Mouse (Mus musculus) bone marrow, adult 2 months (tissue): ENCODE results near the gene Olfr799.

Experiments used
- CTCF ChIP-seq: fragments of 200-500 bp; IDR thresholded peaks from 2 replicates; pipeline ENCODE4 v1.5.1; 2011; ENCODE audit warnings: low read length, control low read depth; ENCODE audit not compliant: control insufficient read depth, insufficient read depth
- POLR2A ChIP-seq: fragments of 200-500 bp; IDR thresholded peaks from 2 replicates; pipeline ENCODE4 v1.6.1; 2011; ENCODE audit warnings: low read depth, mild to moderate bottlenecking, control low read depth, low read length, borderline replicate concordance; ENCODE audit not compliant: control insufficient read depth

DNA sequence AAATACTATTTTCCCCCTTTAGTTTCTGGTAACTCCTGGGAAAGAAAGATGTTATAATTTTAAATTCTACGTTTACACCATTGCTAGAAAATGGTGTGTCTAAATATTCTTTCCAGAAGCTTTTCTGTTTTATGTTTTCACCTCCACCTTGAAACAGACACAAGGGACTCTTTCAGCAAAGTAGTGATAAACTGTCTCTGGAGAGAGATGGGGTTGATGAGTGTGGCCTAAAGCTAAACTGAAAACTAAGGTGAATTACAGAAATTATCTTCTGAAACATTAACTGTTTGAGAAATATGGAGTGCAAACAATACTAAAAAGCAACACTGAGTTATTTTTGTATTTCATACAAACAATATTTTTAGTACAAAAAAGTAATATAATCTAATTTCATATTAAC lies 9.4 kb upstream of the Olfr799 start, which contains the start of gene Olfr798:
- no peak for TF ChIP-seq CTCF
- TF ChIP-seq POLR2A = no peak
